Mouse (Mus musculus) megakaryocyte, embryonic 14.5 days (primary cell): ENCODE measurements around the gene Zfp287.

Experiments
- FLI1 ChIP-seq: IDR thresholded peaks from 2 replicates; pipeline ENCODE4 v1.6.1; 2012; ENCODE audit warnings: low read length, inconsistent platforms, mixed read lengths
- GATA1 ChIP-seq: IDR thresholded peaks from 3 replicates; pipeline ENCODE4 v1.6.1; 2012; ENCODE audit warnings: mixed read lengths, low read length, inconsistent platforms, borderline replicate concordance

GRCm38 (mm10) chr11:62710657-62711056 lies 21.0 kb downstream of the Zfp287 start:
- TF ChIP-seq GATA1: no peak
- TF ChIP-seq FLI1: no peak
